Mouse (Mus musculus) forebrain, postnatal 0 days (tissue): Measurements from ENCODE around the gene Epha3. TPM values are rescaled to one million over a fixed set of nuclear protein-coding genes. Genes with fewer than 3 reads are reported as not detected.

Experiments used
- ATAC-seq: fragments of 200-750 bp; cut with Nextera tagmentation; 2 replicates; pipeline ENCODE4 v1.8.0; 2017; ENCODE audit warnings: mild to moderate bottlenecking, moderate library complexity
- DNase-seq: peaks from one replicate; pipeline ENCODE4 v3.0.0-alpha.2; 2015
- H3K27ac ChIP-seq: fragments of 300-500 bp; sonication (generic); 2 replicates; pipeline ENCODE4 v1.5.1; 2014; ENCODE audit warnings: low read depth, mild to moderate bottlenecking, antibody characterized with exemption, low read length, moderate library complexity, mixed read lengths
- H3K27me3 ChIP-seq: fragments of 300-500 bp; sonication (generic); 2 replicates; pipeline ENCODE4 v1.6.1; 2014; ENCODE audit warnings: mild to moderate bottlenecking, low read length, mixed read lengths; ENCODE audit not compliant: insufficient read depth
- H3K36me3 ChIP-seq: fragments of 300-500 bp; sonication (generic); 2 replicates; pipeline ENCODE4 v1.6.1; 2014; ENCODE audit warnings: mild to moderate bottlenecking, moderate library complexity; ENCODE audit not compliant: insufficient read depth
- H3K4me1 ChIP-seq: fragments of 300-500 bp; sonication (generic); 2 replicates; pipeline ENCODE4 v1.6.1; 2014; ENCODE audit warnings: antibody characterized with exemption; ENCODE audit not compliant: insufficient read depth
- H3K4me2 ChIP-seq: fragments of 300-500 bp; sonication (generic); 2 replicates; pipeline ENCODE4 v1.6.1; 2014; ENCODE audit warnings: low read depth, mild to moderate bottlenecking, moderate library complexity
- H3K4me3 ChIP-seq: fragments of 300-500 bp; sonication (generic); 2 replicates; pipeline ENCODE4 v1.5.1; 2014; ENCODE audit warnings: low read depth, low read length, mixed read lengths
- H3K9ac ChIP-seq: fragments of 300-500 bp; sonication (generic); 2 replicates; pipeline ENCODE4 v1.6.1; 2014; ENCODE audit warnings: mild to moderate bottlenecking
- H3K9me3 ChIP-seq: fragments of 300-500 bp; sonication (generic); 2 replicates; pipeline ENCODE4 v1.6.1; 2016; ENCODE audit warnings: low read length
- CTCF ChIP-seq: sonication (generic); IDR thresholded peaks from 2 replicates; pipeline ENCODE4 v1.5.1; 2016; ENCODE audit warnings: antibody characterized with exemption, control low read depth, low read depth
- WGBS: fragments of 180-500 bp; shearing (Covaris S2); extraction: QIAGEN DNeasy Blood & Tissue Kit; methylation state at CpG from one replicate; pipeline ENCODE4 v1.1.7; 2014; 5-methylcytosine and 5-hydroxymethylcytosine counted together
- polyA plus RNA-seq: library from polyadenylated mRNA; unstranded; fragments of >200 nt; fragmentation: Nextera tagmentation; extraction: Ambion mirVana; gene quantifications from 2 replicates; pipeline ENCODE4 v1.2.1, GENCODE M21; 2015
- total RNA-seq: library from RNA; depleted of rRNA; stranded (reverse); fragments of >200 nt; gene quantifications from 2 replicates; pipeline ENCODE4 v1.2.3, GENCODE M21; 2014

Epha3 gene
- total and polyA plus RNA-seq, 2 experiments from 2014 or later, result 25.4 to 47.1 TPM

DNA sequence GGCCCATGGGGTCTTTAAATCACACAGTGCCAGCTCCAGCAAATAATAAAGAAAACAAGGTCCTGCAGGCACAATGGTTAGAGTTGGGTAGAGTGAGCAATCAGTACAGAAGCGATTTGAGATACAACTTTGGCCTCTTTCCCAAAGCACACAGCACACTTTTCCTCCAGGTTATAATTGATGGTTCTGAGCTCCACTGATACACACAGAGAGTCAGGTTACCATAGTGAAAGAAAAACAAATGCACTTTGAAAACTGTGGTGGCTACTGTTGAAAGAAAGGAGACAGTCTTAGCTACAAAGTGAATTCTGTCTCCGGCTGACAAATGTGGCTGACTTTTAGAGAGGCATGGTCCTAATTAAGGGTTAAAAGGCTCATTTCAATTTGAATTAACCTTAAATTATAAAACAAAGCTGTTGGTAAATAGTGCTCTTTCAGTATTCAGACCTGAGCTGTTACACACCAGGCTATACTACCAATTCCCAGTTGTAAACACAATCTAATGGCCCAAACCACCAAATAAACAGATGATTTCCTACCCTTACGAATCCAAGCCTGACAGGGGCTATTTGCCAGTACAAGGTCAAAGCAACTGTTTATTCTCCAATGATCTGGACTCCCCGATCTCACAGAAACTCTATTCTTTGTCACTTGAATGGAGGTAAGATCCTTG, 205.5 kb downstream of the Epha3 start:
- ATAC-seq, result 0 out of 2 replicates have a peak, but pooled peaks have one; percentile 40
- H3K9me3 ChIP-seq, result no peaks in the 10 kb centered on the region
- H3K27me3 ChIP-seq, result no peaks in the 10 kb centered on the region
- H3K4me2 ChIP-seq, result no peak overlapping the region
- TF ChIP-seq CTCF, result no peak
- H3K36me3 ChIP-seq, result no peaks in the 10 kb centered on the region
- no peak overlapping the region for H3K27ac ChIP-seq
- H3K4me3 ChIP-seq, result no peak overlapping the region
- DNase-seq, result peak; percentile 16
- no peak overlapping the region for H3K9ac ChIP-seq
- H3K4me1 ChIP-seq, result peaks cover 7% of the 10 kb centered on the region; the same call in 1 of the 2 replicates
- 24% methylated on average over 4 of the region's 4 CpGs for WGBS

DNA sequence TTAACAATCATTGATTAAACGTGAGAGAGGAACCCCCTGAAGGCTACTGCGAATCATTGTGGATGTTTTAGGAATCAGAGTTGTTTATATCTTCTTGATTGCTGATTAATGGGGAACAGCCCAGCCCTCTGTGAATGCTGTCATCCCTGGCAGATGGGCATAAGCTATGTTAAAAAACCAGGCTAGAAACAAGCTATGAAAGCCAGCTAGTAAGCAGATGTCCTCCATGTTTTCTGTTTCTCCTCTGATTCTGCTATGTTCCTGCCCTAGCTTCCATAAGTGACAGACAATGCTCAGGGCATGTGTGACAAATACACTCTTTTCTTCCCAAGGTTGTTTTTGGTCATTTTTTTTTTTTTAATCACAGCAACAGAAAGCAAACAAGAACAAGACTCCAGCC, 206.2 kb downstream of the Epha3 start:
- no peak overlapping the region for H3K4me2 ChIP-seq
- ATAC-seq (peak; percentile 37; the same call in 1 of the 2 replicates), DNase-seq (peak; percentile 31)
- no peak overlapping the region for H3K27ac ChIP-seq
- H3K9me3 ChIP-seq, result no peaks in the 10 kb centered on the region
- no peaks in the 10 kb centered on the region for H3K36me3 ChIP-seq
- no peak overlapping the region for H3K9ac ChIP-seq
- H3K27me3 ChIP-seq, result no peaks in the 10 kb centered on the region
- TF ChIP-seq CTCF, result no peak
- no peak overlapping the region for H3K4me3 ChIP-seq
- peaks cover 12% of the 10 kb centered on the region; the same call in 1 of the 2 replicates for H3K4me1 ChIP-seq
- 41% methylated on average over 2 of the region's 2 CpGs for WGBS

DNA sequence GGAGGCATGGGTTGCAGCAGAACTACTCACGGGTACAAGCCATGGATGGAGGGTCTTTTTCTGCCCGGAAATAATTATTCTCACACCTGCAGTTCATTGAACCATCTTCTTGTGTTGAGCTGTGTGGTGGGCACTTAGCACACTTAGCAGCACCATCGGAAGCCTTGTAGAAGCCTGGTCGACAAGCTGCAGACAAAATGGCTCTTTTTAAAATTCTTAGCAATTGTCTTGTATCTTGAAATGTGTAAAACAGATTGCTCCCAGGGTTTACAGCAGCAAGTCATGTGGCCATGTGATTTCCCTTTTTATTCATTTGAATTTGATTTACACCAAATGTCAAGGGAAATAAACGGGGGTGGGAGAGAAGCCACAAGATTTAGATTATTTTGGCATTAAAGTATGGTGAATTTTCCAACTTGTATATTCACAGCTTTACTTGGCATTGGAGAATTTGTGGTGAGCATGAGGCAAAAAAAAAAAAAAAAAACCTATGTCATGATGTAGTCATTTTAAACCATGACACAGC, 210.5 kb downstream of the Epha3 start:
- peak; percentile 67 for ATAC-seq
- no peaks in the 10 kb centered on the region for H3K36me3 ChIP-seq
- no peaks in the 10 kb centered on the region for H3K9me3 ChIP-seq
- 55% methylated on average over 5 of the region's 5 CpGs for WGBS
- DNase-seq, result peak; percentile 45
- no peak for TF ChIP-seq CTCF
- H3K4me2 ChIP-seq, result no peak overlapping the region
- no peak overlapping the region for H3K27ac ChIP-seq
- H3K4me1 ChIP-seq, result peaks cover 12% of the 10 kb centered on the region; the same call in 1 of the 2 replicates
- no peak overlapping the region for H3K4me3 ChIP-seq
- no peaks in the 10 kb centered on the region for H3K27me3 ChIP-seq
- no peak overlapping the region for H3K9ac ChIP-seq

DNA sequence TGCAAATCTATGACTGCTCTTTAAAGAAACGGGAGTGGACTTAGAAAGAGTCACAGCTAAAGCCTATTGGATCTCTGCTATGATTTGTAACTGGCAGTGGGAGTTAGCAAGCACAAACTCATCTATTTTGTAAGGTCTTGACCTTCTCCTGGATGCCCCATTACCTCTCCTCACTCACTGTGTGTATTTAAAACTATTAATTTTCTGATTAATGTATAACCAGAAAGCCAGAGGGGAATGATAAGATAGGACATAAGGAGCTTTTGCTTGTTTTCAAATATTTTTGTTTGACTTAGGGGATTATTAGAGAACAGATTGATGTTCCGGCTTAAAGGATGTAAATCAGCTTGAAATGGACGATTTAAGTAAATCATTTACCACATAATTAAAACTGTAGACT, 213.2 kb downstream of the Epha3 start:
- WGBS, result 76% methylated on average over 3 of the region's 3 CpGs
- Histone ChIP-seq H3K4me2 (no peak overlapping the region), H3K9ac (no peak overlapping the region), H3K27ac (no peak overlapping the region), H3K9me3 (no peaks in the 10 kb centered on the region), H3K4me1 (0 out of 2 replicates have a peak, but pooled peaks cover 4% of the 10 kb centered on the region), H3K27me3 (no peaks in the 10 kb centered on the region), H3K36me3 (no peaks in the 10 kb centered on the region), H3K4me3 (no peak overlapping the region)
- ATAC-seq (no peak), DNase-seq (no peak)
- no peak for TF ChIP-seq CTCF

DNA sequence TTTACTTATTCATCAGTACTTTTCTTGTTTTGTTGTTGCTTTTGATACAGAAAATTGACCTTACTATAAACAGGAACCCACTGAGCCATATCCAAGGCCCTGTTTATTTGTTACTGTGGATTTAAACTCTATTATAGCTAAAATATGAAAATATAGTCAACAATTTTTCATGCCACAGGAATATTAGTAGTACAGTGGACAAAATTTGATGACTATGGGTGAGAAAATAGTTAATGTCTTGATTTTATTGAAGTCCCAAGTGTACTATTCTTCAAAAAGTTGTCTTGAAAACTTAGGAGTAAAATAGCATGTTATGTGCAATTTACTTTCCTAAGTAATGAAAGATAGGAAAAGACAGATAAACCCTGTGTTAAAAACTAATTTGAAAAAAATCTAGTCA, 217.4 kb downstream of the Epha3 start:
- H3K36me3 ChIP-seq, result no peaks in the 10 kb centered on the region
- no peak for TF ChIP-seq CTCF
- no peak overlapping the region for H3K4me2 ChIP-seq
- H3K27ac ChIP-seq, result no peak overlapping the region
- no peak for DNase-seq
- no peaks in the 10 kb centered on the region for H3K27me3 ChIP-seq
- no peak for ATAC-seq
- H3K9me3 ChIP-seq, result no peaks in the 10 kb centered on the region
- no peak overlapping the region for H3K9ac ChIP-seq
- H3K4me1 ChIP-seq, result no peaks in the 10 kb centered on the region
- H3K4me3 ChIP-seq, result no peak overlapping the region

DNA sequence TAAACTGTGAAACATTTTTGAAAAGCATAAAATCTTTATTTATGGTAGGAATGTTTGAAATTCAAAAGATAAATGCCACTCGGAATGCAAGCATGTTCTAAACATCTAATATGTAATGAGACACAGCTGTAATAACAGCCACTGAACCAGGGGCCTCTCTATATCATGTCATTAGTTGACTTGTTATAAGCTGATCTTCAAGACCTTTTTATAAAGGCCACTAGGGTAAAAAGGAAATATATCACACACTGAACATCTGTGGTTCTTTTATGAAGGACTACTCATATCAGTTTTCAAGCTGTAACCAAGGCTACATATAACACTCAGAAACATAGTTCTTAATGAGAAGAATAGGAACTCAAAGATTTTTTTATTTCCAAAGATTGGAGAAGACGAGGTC, 221.3 kb downstream of the Epha3 start:
- H3K4me1 ChIP-seq, result no peaks in the 10 kb centered on the region
- H3K27ac ChIP-seq, result no peak overlapping the region
- no peaks in the 10 kb centered on the region for H3K9me3 ChIP-seq
- no peak overlapping the region for H3K9ac ChIP-seq
- 76% methylated on average over 2 of the region's 2 CpGs for WGBS
- no peak for ATAC-seq
- no peak overlapping the region for H3K4me2 ChIP-seq
- no peaks in the 10 kb centered on the region for H3K27me3 ChIP-seq
- no peak overlapping the region for H3K4me3 ChIP-seq
- no peaks in the 10 kb centered on the region for H3K36me3 ChIP-seq
- TF ChIP-seq CTCF, result no peak
- DNase-seq, result no peak

DNA sequence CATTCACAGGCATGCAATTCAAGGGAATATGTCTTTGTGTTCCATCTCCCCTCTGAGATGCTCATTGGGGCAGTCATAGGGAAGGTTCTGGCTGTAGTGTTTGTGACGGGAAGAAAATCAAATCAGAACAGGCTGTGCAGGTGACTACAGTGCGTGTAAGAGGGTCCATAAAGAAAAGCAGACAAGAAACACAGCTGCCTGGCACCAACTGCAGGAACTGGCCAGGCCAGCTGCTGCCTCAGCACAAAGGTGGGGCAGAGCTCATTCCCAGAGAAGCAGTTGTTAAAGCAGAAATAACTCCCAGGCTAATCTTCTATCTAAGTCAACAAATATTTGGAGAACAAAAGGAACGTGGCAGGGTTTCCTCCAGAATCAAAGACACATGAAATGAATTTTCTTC, 222.4 kb downstream of the Epha3 start:
- no peak for DNase-seq
- Histone ChIP-seq H3K4me2 (no peak overlapping the region), H3K4me3 (no peak overlapping the region), H3K27me3 (no peaks in the 10 kb centered on the region), H3K9ac (no peak overlapping the region), H3K9me3 (no peaks in the 10 kb centered on the region), H3K27ac (no peak overlapping the region), H3K36me3 (no peaks in the 10 kb centered on the region), H3K4me1 (no peaks in the 10 kb centered on the region)
- ATAC-seq, result no peak
- 67% methylated on average over 3 of the region's 3 CpGs for WGBS
- TF ChIP-seq CTCF, result no peak
